In genomic region chr19:43530197-43530770, GRCm38 (mm10) we compare ENCODE assay signal across 8 mouse cellular contexts. TPM values are rescaled to one million over a fixed set of nuclear protein-coding genes. Genes with fewer than 3 reads are reported as not detected.
A peak's percentile ranks its signal among the peaks of the same experiment; 100 is the strongest.
DNase-seq lines count a peak whose midpoint lies in the region; ATAC-seq and TF ChIP-seq lines count a peak whose summit lies in the region.

No protein-coding gene starts in this region.

- ATAC-seq in forebrain, embryonic 15.5 days (replicated peaks) = peak; percentile 89
- peak; percentile 85 for ATAC-seq in lung, postnatal 0 days

- H3K27ac ChIP-seq in forebrain, embryonic 15.5 days (replicated peaks) = no peak overlapping the region
- H3K27ac ChIP-seq in layer of hippocampus, adult 2 months = no peak overlapping the region
- no peak overlapping the region for H3K27ac ChIP-seq in lung, postnatal 0 days (ENCODE audit: low read length)

- 1% methylated on average over 13 of the region's 13 CpGs for WGBS in forebrain, embryonic 15.5 days
- WGBS in lung, postnatal 0 days = 3% methylated on average over 13 of the region's 13 CpGs

- TF ChIP-seq CTCF in layer of hippocampus, adult 2 months (conservative IDR thresholded peaks at IDR 0.05) = peak; percentile 82
- peak; percentile 82 for TF ChIP-seq CTCF in lung, postnatal 0 days (IDR thresholded peaks at IDR 0.05)

- no peak for TF ChIP-seq EP300 in lung, postnatal 0 days (IDR thresholded peaks at IDR 0.05)

- H3K36me3 ChIP-seq in forebrain, embryonic 15.5 days = no peaks in the 10 kb centered on the region
- no peaks in the 10 kb centered on the region for H3K36me3 ChIP-seq in lung, postnatal 0 days (ENCODE audit: insufficient read depth, low read length)

- H3K9me3 ChIP-seq in forebrain, embryonic 15.5 days = no peaks in the 10 kb centered on the region
- H3K9me3 ChIP-seq in lung, postnatal 0 days (ENCODE audit: low read length) = no peaks in the 10 kb centered on the region

- peaks cover 15% of the 10 kb centered on the region for H3K4me1 ChIP-seq in forebrain, embryonic 15.5 days
- H3K4me1 ChIP-seq in lung, postnatal 0 days (ENCODE audit: insufficient read depth, low read depth, low read length) = no peaks in the 10 kb centered on the region

- H3K4me2 ChIP-seq in forebrain, embryonic 15.5 days (replicated peaks) = peak overlapping the region; percentile 45
- H3K4me2 ChIP-seq in lung, postnatal 0 days (replicated peaks; ENCODE audit: low read depth, low read length) = peak overlapping the region; percentile 43

- no peak overlapping the region for H3K9ac ChIP-seq in forebrain, embryonic 15.5 days (replicated peaks)
- H3K9ac ChIP-seq in lung, postnatal 0 days (replicated peaks; ENCODE audit: low read depth) = no peak overlapping the region

- H3K4me3 ChIP-seq in forebrain, embryonic 15.5 days = peak overlapping the region; percentile 7; the same call in 1 of the 2 replicates
- H3K4me3 ChIP-seq in layer of hippocampus, adult 2 months = peak overlapping the region; percentile 17; the same call in 1 of the 2 replicates
- H3K4me3 ChIP-seq in lung, postnatal 0 days (ENCODE audit: low read depth, low read length) = no peak overlapping the region; the same call in 1 of the 2 replicates

- no peaks in the 10 kb centered on the region for H3K27me3 ChIP-seq in forebrain, embryonic 15.5 days
- 0 out of 2 replicates have a peak, but pooled peaks cover 4% of the 10 kb centered on the region for H3K27me3 ChIP-seq in lung, postnatal 0 days (replicated peaks; ENCODE audit: insufficient read depth, low read length)

- intact Hi-C loops in heart, postnatal 36 days (cut with DNase I) = loop anchor here (1.0 to 5.0 kb wide), 4 partner anchors 35 to 222 kb away; partner anchors contain the start of genes Cox15 and Cutc

- peak; percentile 96 for DNase-seq in MEL-GATA-1-ER (ENCODE audit: extremely low read depth, low read depth)
- DNase-seq in cerebellum, adult 11 months = peak; percentile 50
- DNase-seq in heart, postnatal 36 days = peak; percentile 61 to 77
- peak; percentile 75 to 79 for DNase-seq in layer of hippocampus, adult 2 months (ENCODE audit: low spot score in 2 of 2)
- peak; percentile 93 for DNase-seq in lung, postnatal 0 days (ENCODE audit: low spot score)
- peak; percentile 55 for DNase-seq in ovary, postnatal 14 days (ENCODE audit: low spot score)
- DNase-seq in thymus, postnatal 10 days (ENCODE audit: low spot score in 2 of 2) = peak; percentile 15 to 52

RNA-seq across cellular contexts. Expression of gene Got1, which starts 5.9 kb away (rescaled TPM):
- 71.3 and 75.6 TPM in 2 replicates for polyA plus RNA-seq in forebrain, embryonic 15.5 days (2015; fragmentation: Nextera tagmentation; extraction: Ambion mirVana)
- total RNA-seq in heart, postnatal 36 days (2021) = 1,000 to 10,000 TPM in 1 of 2 experiments, 100 to 1,000 TPM in 1; 980 to 1,055 TPM
- 100 to 1,000 TPM; 324 to 355 TPM for total RNA-seq in layer of hippocampus, adult 2 months (2021)
- polyA plus RNA-seq in lung, postnatal 0 days (2015; fragmentation: Nextera tagmentation; extraction: Ambion mirVana) = 14.2 and 15.6 TPM in 2 replicates

Comparison
In these comparisons a context has a peak if more than half of its experiments do, and no peak if none do; other contexts are left out.
1. DNase-seq: peak in every context shown above with its lines; median percentile 96 in MEL-GATA-1-ER; 93 in lung, postnatal 0 days; 77 in layer of hippocampus, adult 2 months; 69 in heart, postnatal 36 days; 55 in ovary, postnatal 14 days; 50 in cerebellum, adult 11 months; 34 in thymus, postnatal 10 days.